In genomic region chr8:119502111-119502510, GRCm38 (mm10) we compare ENCODE assay signal across 29 mouse cellular contexts. TPM values are rescaled to one million over a fixed set of nuclear protein-coding genes. Genes with fewer than 3 reads are reported as not detected.
DNase-seq lines count a peak whose midpoint lies in the region; ATAC-seq and TF ChIP-seq lines count a peak whose summit lies in the region.
"Had no signal": no experiment of that assay in that cellular context is flagged by ENCODE, and none has a peak within 500 bp of the region (broad histone marks: within the 10 kb centered on the region; RNA-seq: fewer than 3 reads in every experiment).

No protein-coding gene starts in this region.

- H3K27me3 ChIP-seq in heart, embryonic 11.5 days (ENCODE audit: control insufficient read depth, insufficient read depth, low read length): peaks cover 18% of the 10 kb centered on the region
- no peaks in the 10 kb centered on the region for H3K27me3 ChIP-seq in liver, adult 2 months (ENCODE audit: control insufficient read depth, insufficient read depth, low read length)
- H3K27me3 ChIP-seq in liver, postnatal 0 days (ENCODE audit: insufficient read depth, low read length): 0 out of 2 replicates have a peak, but pooled peaks cover 4% of the 10 kb centered on the region
- H3K27me3 ChIP-seq: forebrain, embryonic 15.5 days; limb, embryonic 15.5 days; midbrain, embryonic 15.5 days had no signal

- TF ChIP-seq CTCF in liver, adult 2 months (IDR thresholded peaks at IDR 0.05; ENCODE audit: low read depth, low read length): no peak
- TF ChIP-seq CTCF in liver, postnatal 0 days (IDR thresholded peaks at IDR 0.05; ENCODE audit: low read depth): no peak

- H3K79me2 ChIP-seq in liver, adult 2 months (ENCODE audit: control insufficient read depth, insufficient read depth, low read length): no peaks in the 10 kb centered on the region

- no peak for ATAC-seq in heart, embryonic 11.5 days (replicated peaks; ENCODE audit: insufficient number of reproducible peaks, low FRiP score, low TSS enrichment)
- no peak for ATAC-seq in liver, postnatal 0 days
- ATAC-seq: forebrain, embryonic 15.5 days; hindbrain, postnatal 0 days; intestine, embryonic 16.5 days; midbrain, embryonic 15.5 days had no signal

- WGBS in heart, embryonic 11.5 days (ENCODE audit: insufficient replicate concordance): 31% methylated on average over 4 of the region's 4 CpGs
- 40% methylated on average over 4 of the region's 4 CpGs for WGBS in liver, adult 2 months
- 33% methylated on average over 4 of the region's 4 CpGs for WGBS in liver, postnatal 0 days (ENCODE audit: insufficient replicate concordance)

- DNase-seq in heart, postnatal 4 days: no peak
- peak; percentile 15 for DNase-seq in liver, adult 2 months (ENCODE audit: extremely low read depth, low read depth, low spot score)
- DNase-seq in liver, postnatal 0 days: no peak
- DNase-seq in cerebellum, postnatal 25 days: peak; percentile 49 to 53
- no peak for DNase-seq in testis, postnatal 10 days (ENCODE audit: low spot score)
- DNase-seq in ovary, postnatal 36 days (ENCODE audit: low spot score): no peak
- DNase-seq: adrenal gland, postnatal 10 days; embryo, embryonic 11 days; gastrocnemius, postnatal 10 days; heart, adult 11 months; layer of hippocampus, postnatal 36 days; thymus, adult 2 months; thymus, postnatal 4 days had no signal

- no peak overlapping the region for H3K27ac ChIP-seq in heart, embryonic 11.5 days (ENCODE audit: low read depth, low read length)
- H3K27ac ChIP-seq in liver, adult 2 months (replicated peaks; ENCODE audit: insufficient read depth, low read depth, low read length): no peak overlapping the region
- no peak overlapping the region for H3K27ac ChIP-seq in liver, postnatal 0 days (ENCODE audit: low read depth)
- H3K27ac ChIP-seq: forebrain, embryonic 15.5 days; heart, embryonic 15.5 days; hindbrain, postnatal 0 days; limb, embryonic 15.5 days; liver, embryonic 15.5 days; midbrain, embryonic 15.5 days had no signal

- no peak overlapping the region for H3K4me2 ChIP-seq in heart, embryonic 11.5 days
- no peak overlapping the region for H3K4me2 ChIP-seq in liver, postnatal 0 days (ENCODE audit: low read depth, low read length)
- H3K4me2 ChIP-seq: forebrain, embryonic 15.5 days; heart, embryonic 15.5 days; limb, embryonic 15.5 days; liver, embryonic 15.5 days; midbrain, embryonic 15.5 days had no signal

- TF ChIP-seq EP300 in liver, postnatal 0 days (IDR thresholded peaks at IDR 0.05; ENCODE audit: low read depth): no peak

- no peaks in the 10 kb centered on the region for H3K9me3 ChIP-seq in heart, embryonic 11.5 days (replicated peaks; ENCODE audit: control insufficient read depth, low read length)
- no peaks in the 10 kb centered on the region for H3K9me3 ChIP-seq in liver, postnatal 0 days (ENCODE audit: low read length)
- H3K9me3 ChIP-seq: forebrain, embryonic 15.5 days; heart, embryonic 15.5 days; limb, embryonic 15.5 days; liver, embryonic 15.5 days; midbrain, embryonic 15.5 days had no signal

- no peak overlapping the region for H3K4me3 ChIP-seq in heart, embryonic 11.5 days (ENCODE audit: low read depth, low read length)
- no peak overlapping the region for H3K4me3 ChIP-seq in liver, adult 2 months (ENCODE audit: insufficient read depth, low read depth, low read length)
- H3K4me3 ChIP-seq in liver, postnatal 0 days (ENCODE audit: low read depth, low read length): no peak overlapping the region
- H3K4me3 ChIP-seq: forebrain, embryonic 15.5 days; heart, embryonic 15.5 days; limb, embryonic 15.5 days; liver, embryonic 15.5 days; midbrain, embryonic 15.5 days had no signal

- H3K4me1 ChIP-seq in heart, embryonic 11.5 days (ENCODE audit: control insufficient read depth, insufficient read depth, low read length): peaks cover 18% of the 10 kb centered on the region
- H3K4me1 ChIP-seq in liver, adult 2 months (ENCODE audit: control insufficient read depth, insufficient read depth, low read length): no peaks in the 10 kb centered on the region
- H3K4me1 ChIP-seq in liver, postnatal 0 days (ENCODE audit: insufficient read depth): no peaks in the 10 kb centered on the region
- H3K4me1 ChIP-seq: liver, embryonic 15.5 days had no signal

- 0 out of 2 replicates have a peak overlapping the region, but pooled peaks have one; percentile 28 for H3K9ac ChIP-seq in heart, embryonic 11.5 days (ENCODE audit: low read depth, low read length)
- H3K9ac ChIP-seq in liver, adult 2 months (ENCODE audit: low read depth, low read length): no peak overlapping the region
- H3K9ac ChIP-seq in liver, postnatal 0 days (replicated peaks): no peak overlapping the region
- H3K9ac ChIP-seq: forebrain, embryonic 15.5 days; heart, embryonic 15.5 days; limb, embryonic 15.5 days; liver, embryonic 15.5 days; midbrain, embryonic 15.5 days had no signal

- no peak for TF ChIP-seq POLR2A in liver, adult 2 months (IDR thresholded peaks at IDR 0.05; ENCODE audit: extremely low read depth, insufficient read depth, low read length)

- no peaks in the 10 kb centered on the region for H3K36me3 ChIP-seq in heart, embryonic 11.5 days (ENCODE audit: control insufficient read depth, insufficient read depth, low read length)
- no peaks in the 10 kb centered on the region for H3K36me3 ChIP-seq in liver, adult 2 months (ENCODE audit: control insufficient read depth, insufficient read depth, low read length)
- H3K36me3 ChIP-seq in liver, postnatal 0 days (replicated peaks; ENCODE audit: insufficient read depth, low read length): peaks cover 8% of the 10 kb centered on the region
- H3K36me3 ChIP-seq: forebrain, embryonic 15.5 days; midbrain, embryonic 15.5 days had no signal

RNA-seq across cellular contexts. Expression of gene Slc38a8, which starts 0.6 kb away (rescaled TPM):
- polyA plus RNA-seq in heart, embryonic 11.5 days (2014; fragmentation: Nextera tagmentation; extraction: Ambion mirVana): not detected in 2 replicates
- total RNA-seq in heart, postnatal 4 days (2021): not detected
- not detected in 2 replicates for total RNA-seq in liver, adult 2 months (2014; rRNA removed)
- not detected in 2 replicates for polyA plus RNA-seq in liver, adult 2 months (2012; rRNA removed)
- not detected in 2 replicates for polyA plus RNA-seq in liver, postnatal 0 days (2015; fragmentation: Nextera tagmentation; extraction: Ambion mirVana)
- total RNA-seq: adrenal gland, postnatal 10 days; gastrocnemius, postnatal 10 days; hematopoietic stem cell, adult 5-6 weeks; hindbrain, postnatal 0 days; layer of hippocampus, postnatal 36 days; megakaryocyte-erythroid progenitor cell, adult 5-6 weeks; MEL had no signal
- polyA plus RNA-seq: C2C12; forebrain, embryonic 15.5 days; heart, embryonic 15.5 days; kidney, embryonic 14.5 days; limb, embryonic 15.5 days; liver, embryonic 15.5 days; lung, embryonic 16.5 days; midbrain, embryonic 15.5 days; neural tube, embryonic 14.5 days; stomach, embryonic 16.5 days had no signal

RNA-seq across cellular contexts. Expression of gene Necab2, which starts 55.6 kb away (rescaled TPM):
- polyA plus RNA-seq in heart, embryonic 11.5 days (2014; fragmentation: Nextera tagmentation; extraction: Ambion mirVana): 1.4 and 2.0 TPM in 2 replicates
- under 1 TPM in 1 of 2 experiments, not detected in 1; 0.23 TPM for total RNA-seq in heart, postnatal 4 days (2021)
- total RNA-seq in liver, adult 2 months (2014; rRNA removed): 0.07 TPM in 1 of 2 replicates, not detected in the other
- 0.11 TPM in 1 of 2 replicates, not detected in the other for polyA plus RNA-seq in liver, adult 2 months (2012; rRNA removed)
- 0.14 TPM in 1 of 2 replicates, not detected in the other for polyA plus RNA-seq in liver, postnatal 0 days (2015; fragmentation: Nextera tagmentation; extraction: Ambion mirVana)
- total RNA-seq: hematopoietic stem cell, adult 5-6 weeks; megakaryocyte-erythroid progenitor cell, adult 5-6 weeks; MEL had no signal
- polyA plus RNA-seq: C2C12; liver, embryonic 15.5 days had no signal

RNA-seq across cellular contexts. Expression of gene Mbtps1, which starts 56.4 kb away (rescaled TPM):
- polyA plus RNA-seq in heart, embryonic 11.5 days (2014; fragmentation: Nextera tagmentation; extraction: Ambion mirVana): 63.6 and 80.5 TPM in 2 replicates
- total RNA-seq in heart, postnatal 4 days (2021): 10 to 100 TPM; 68.6 to 70.0 TPM
- 30.4 and 39.8 TPM in 2 replicates for total RNA-seq in liver, adult 2 months (2014; rRNA removed)
- 30.1 and 31.9 TPM in 2 replicates for polyA plus RNA-seq in liver, adult 2 months (2012; rRNA removed)
- 17.3 and 20.1 TPM in 2 replicates for polyA plus RNA-seq in liver, postnatal 0 days (2015; fragmentation: Nextera tagmentation; extraction: Ambion mirVana)

Comparison
In these comparisons a context has a peak if more than half of its experiments do, and no peak if none do; other contexts are left out.
1. DNase-seq: peak in liver, adult 2 months (single experiment) and cerebellum, postnatal 25 days (2 of 2); none in heart, postnatal 4 days (single experiment), liver, postnatal 0 days (single experiment), testis, postnatal 10 days (single experiment) and ovary, postnatal 36 days (single experiment).